Mouse (Mus musculus) E14TG2a.4 (cell line): ENCODE results near the gene Snx6.

Source experiments
- CTCF ChIP-seq: conservative IDR thresholded peaks from 2 replicates; pipeline ENCODE4 v1.5.1; 2014; ENCODE audit warnings: low read length
- NANOG ChIP-seq: IDR thresholded peaks from 2 replicates; pipeline ENCODE4 v1.6.1; 2014; ENCODE audit warnings: borderline replicate concordance, low read length, mixed read lengths
- POU5F1 ChIP-seq: IDR thresholded peaks from 2 replicates; pipeline ENCODE4 v1.6.1; 2014; ENCODE audit warnings: low read length, borderline replicate concordance

DNA sequence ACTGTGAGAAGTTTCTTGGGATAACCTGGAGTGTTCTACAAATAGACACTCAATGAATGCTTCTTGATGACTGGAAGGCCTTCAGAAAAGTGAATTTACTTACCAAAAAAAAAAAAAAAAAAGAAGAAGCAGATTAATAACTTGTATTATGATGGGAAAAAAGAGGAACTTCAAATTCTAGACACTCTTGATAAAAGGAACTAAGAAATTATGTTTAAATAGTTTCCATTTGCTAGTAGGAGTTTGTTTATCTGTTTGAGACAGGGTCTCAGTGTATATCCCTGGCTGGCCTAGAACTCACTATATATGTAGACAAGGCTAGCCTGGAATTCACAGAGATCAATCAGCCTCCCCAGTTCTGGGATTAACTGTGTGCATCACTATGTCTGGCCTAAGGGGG lies 48.9 kb upstream of the Snx6 start:
- TF ChIP-seq CTCF = no peak
- no peak for TF ChIP-seq POU5F1
- no peak for TF ChIP-seq NANOG
